Mouse (Mus musculus): ENCODE results near the gene Fermt1. TPM values are rescaled to one million over a fixed set of nuclear protein-coding genes. Genes with fewer than 3 reads are reported as not detected.

Gene Fermt1
- polyA plus RNA-seq (2012; rRNA removed): 0.04 and 0.63 TPM in 2 replicates

GRCm38 (mm10) chr2:132945326-132946207 is at the start of gene Fermt1:
TSS of gene Fermt1 (minus strand) at chr2:132945906.

GRCm38 (mm10) chr2:132880844-132881645 is 64.7 kb downstream of the Fermt1 start, which contains the start of gene Lrrn4:
TSS of gene Lrrn4 (minus strand) at chr2:132880891.

Other genes starting within 250 kb of the Fermt1 start
- gene Chgb, start 164.6 kb downstream of the Fermt1 start, polyA plus RNA-seq (2012; rRNA removed): 34.1 and 39.6 TPM in 2 replicates
- gene Trmt6, start 129.9 kb downstream of the Fermt1 start, polyA plus RNA-seq (2012; rRNA removed): 29.4 and 31.0 TPM in 2 replicates
- gene Mcm8, start 129.8 kb downstream of the Fermt1 start, polyA plus RNA-seq (2012; rRNA removed): 6.5 and 7.9 TPM in 2 replicates
- gene Crls1, start 99.2 kb downstream of the Fermt1 start, polyA plus RNA-seq (2012; rRNA removed): 24.5 and 29.8 TPM in 2 replicates
- gene Lrrn4, start 65.0 kb downstream of the Fermt1 start, polyA plus RNA-seq (2012; rRNA removed): 0.09 and 0.10 TPM in 2 replicates

All from central nervous system, embryonic 14 days (tissue).